In the genomic region with DNA sequence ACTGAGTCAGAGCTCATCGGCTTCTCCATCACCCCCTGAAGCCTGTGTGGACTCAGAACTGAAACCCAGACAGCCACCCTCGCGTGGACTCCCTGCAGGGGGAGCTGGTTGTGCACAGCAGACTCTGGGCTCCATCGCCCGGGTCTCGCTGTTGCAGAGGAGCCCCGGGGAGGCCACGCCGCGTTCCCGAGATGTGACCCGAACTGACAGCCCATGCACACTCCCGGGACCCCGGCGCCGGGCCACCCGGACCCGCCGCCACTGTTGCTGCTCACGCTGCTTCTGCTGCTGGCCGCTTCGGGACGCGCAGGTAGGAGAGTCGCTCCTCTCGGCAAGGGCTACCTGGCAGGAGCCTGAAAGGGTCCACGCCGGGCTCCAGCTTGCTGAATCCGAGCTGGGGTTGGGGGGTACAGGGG, we compare ENCODE assay signal across 8 mouse cellular contexts. TPM values are rescaled to one million over a fixed set of nuclear protein-coding genes. Genes with fewer than 3 reads are reported as not detected.
DNase-seq lines count a peak whose midpoint lies in the region; ATAC-seq lines count a peak whose summit lies in the region.

A gene (plus strand): TSS at position 150 of the 416 bp plus-strand sequence.

- H3K4me1 ChIP-seq in embryonic facial prominence, embryonic 11.5 days (ENCODE audit: control insufficient read depth, insufficient read depth, low read length) = no peaks in the 10 kb centered on the region
- H3K4me1 ChIP-seq in kidney, embryonic 15.5 days = peaks cover 8% of the 10 kb centered on the region
- H3K4me1 ChIP-seq in liver, embryonic 11.5 days (replicated peaks; ENCODE audit: control insufficient read depth, insufficient read depth, low read length) = peaks cover 3% of the 10 kb centered on the region; the same call in 1 of the 2 replicates

- no peak; the same call in 1 of the 2 replicates for ATAC-seq in embryonic facial prominence, embryonic 11.5 days (replicated peaks; ENCODE audit: insufficient number of reproducible peaks, low FRiP score, low TSS enrichment, low read depth)
- peak; percentile 81 for ATAC-seq in kidney, embryonic 15.5 days (replicated peaks; ENCODE audit: low FRiP score)
- peak; percentile 48; the same call in 1 of the 2 replicates for ATAC-seq in liver, embryonic 11.5 days (replicated peaks; ENCODE audit: low FRiP score)

- H3K36me3 ChIP-seq in embryonic facial prominence, embryonic 11.5 days (replicated peaks; ENCODE audit: control insufficient read depth, insufficient read depth, low read depth, low read length) = no peaks in the 10 kb centered on the region
- no peaks in the 10 kb centered on the region for H3K36me3 ChIP-seq in kidney, embryonic 15.5 days
- H3K36me3 ChIP-seq in liver, embryonic 11.5 days (ENCODE audit: control insufficient read depth, insufficient read depth, low read length) = no peaks in the 10 kb centered on the region

- no peak within 1 kb of the TSS for H3K27ac ChIP-seq in embryonic facial prominence, embryonic 11.5 days (replicated peaks; ENCODE audit: low read depth, low read length)
- no peak within 1 kb of the TSS for H3K27ac ChIP-seq in kidney, embryonic 15.5 days
- no peak within 1 kb of the TSS for H3K27ac ChIP-seq in liver, embryonic 11.5 days (ENCODE audit: low read depth, low read length)

- H3K27me3 ChIP-seq in embryonic facial prominence, embryonic 11.5 days (ENCODE audit: control insufficient read depth, insufficient read depth, low read length) = no peaks in the 10 kb centered on the region
- H3K27me3 ChIP-seq in kidney, embryonic 15.5 days = peaks cover 27% of the 10 kb centered on the region
- no peaks in the 10 kb centered on the region; the same call in 1 of the 2 replicates for H3K27me3 ChIP-seq in liver, embryonic 11.5 days (replicated peaks; ENCODE audit: control insufficient read depth, insufficient read depth, low read length)

- no peaks in the 10 kb centered on the region for H3K9me3 ChIP-seq in embryonic facial prominence, embryonic 11.5 days (replicated peaks; ENCODE audit: control insufficient read depth, low read length)
- no peaks in the 10 kb centered on the region for H3K9me3 ChIP-seq in kidney, embryonic 15.5 days (replicated peaks)
- H3K9me3 ChIP-seq in liver, embryonic 11.5 days (ENCODE audit: control insufficient read depth, low read length) = no peaks in the 10 kb centered on the region

- H3K9ac ChIP-seq in embryonic facial prominence, embryonic 11.5 days (replicated peaks; ENCODE audit: low read length) = peak within 1 kb of the TSS; percentile 13
- H3K9ac ChIP-seq in kidney, embryonic 15.5 days = peak within 1 kb of the TSS; percentile 40
- peak within 1 kb of the TSS; percentile 17; the same call in 1 of the 2 replicates for H3K9ac ChIP-seq in liver, embryonic 11.5 days (ENCODE audit: low read depth, low read length)

- H3K4me3 ChIP-seq in embryonic facial prominence, embryonic 11.5 days (ENCODE audit: low read depth, low read length) = peak within 1 kb of the TSS; percentile 35
- peak within 1 kb of the TSS; percentile 51 for H3K4me3 ChIP-seq in kidney, embryonic 15.5 days (replicated peaks)
- peak within 1 kb of the TSS; percentile 53 for H3K4me3 ChIP-seq in liver, embryonic 11.5 days (ENCODE audit: low read depth, low read length)

- H3K4me2 ChIP-seq in embryonic facial prominence, embryonic 11.5 days (ENCODE audit: low read depth, low read length) = peak within 1 kb of the TSS; percentile 62
- H3K4me2 ChIP-seq in kidney, embryonic 15.5 days = peak within 1 kb of the TSS; percentile 96
- peak within 1 kb of the TSS; percentile 94 for H3K4me2 ChIP-seq in liver, embryonic 11.5 days

- peak; percentile 33 for DNase-seq in urinary bladder, adult 2 months (ENCODE audit: low spot score)
- DNase-seq in urinary bladder, postnatal 10 days (ENCODE audit: low spot score) = no peak
- peak; percentile 66 for DNase-seq in embryonic facial prominence, embryonic 11.5 days (ENCODE audit: low spot score)
- peak; percentile 19 for DNase-seq in heart, adult 8-10 months (ENCODE audit: low spot score)
- DNase-seq in liver, embryonic 11.5 days (ENCODE audit: low spot score) = no peak
- peak; percentile 70 for DNase-seq in naive thymus-derived CD4-positive, alpha-beta T cell, adult 2 months (ENCODE audit: low read depth)
- DNase-seq in testis, postnatal 14 days (ENCODE audit: low spot score) = peak; percentile 17

- WGBS in embryonic facial prominence, embryonic 11.5 days = 1% methylated on average over 29 of the region's 29 CpGs
- WGBS in kidney, embryonic 15.5 days = 1% methylated on average over 29 of the region's 29 CpGs
- 2% methylated on average over 29 of the region's 29 CpGs for WGBS in liver, embryonic 11.5 days

RNA-seq across cellular contexts. Expression of the gene that starts here (rescaled TPM):
- 0.14 and 0.18 TPM in 2 replicates for polyA plus RNA-seq in urinary bladder, adult 2 months (2012; rRNA removed)
- 0.10 TPM in 1 of 2 replicates, not detected in the other for polyA plus RNA-seq in embryonic facial prominence, embryonic 11.5 days (2014; fragmentation: Nextera tagmentation; extraction: Ambion mirVana)
- total RNA-seq in heart, adult 8-10 months (2022) = not detected
- polyA plus RNA-seq in kidney, embryonic 15.5 days (2015; fragmentation: Nextera tagmentation; extraction: Ambion mirVana) = 0.14 TPM in 1 of 2 replicates, not detected in the other
- polyA plus RNA-seq in liver, embryonic 11.5 days (2014; fragmentation: Nextera tagmentation; extraction: Ambion mirVana) = 0.52 and 0.66 TPM in 2 replicates

Comparison
In these comparisons a context has a peak if more than half of its experiments do, and no peak if none do; other contexts are left out.
1. Peak in DNase-seq in urinary bladder, adult 2 months; RNA of the gene not detected or under 1 TPM.
2. Peak in DNase-seq, H3K4me3 ChIP-seq, H3K9ac ChIP-seq and H3K4me2 ChIP-seq in embryonic facial prominence, embryonic 11.5 days; RNA of the gene not detected or under 1 TPM.
3. Peak in DNase-seq in heart, adult 8-10 months; RNA of the gene not detected or under 1 TPM.
4. Peak in ATAC-seq, H3K4me3 ChIP-seq, H3K9ac ChIP-seq and H3K4me2 ChIP-seq in kidney, embryonic 15.5 days; RNA of the gene not detected or under 1 TPM.
5. Peak in ATAC-seq, H3K4me3 ChIP-seq, H3K9ac ChIP-seq and H3K4me2 ChIP-seq in liver, embryonic 11.5 days; RNA of the gene not detected or under 1 TPM.
6. DNase-seq: peak in naive thymus-derived CD4-positive, alpha-beta T cell, adult 2 months (single experiment) and testis, postnatal 14 days (single experiment); none in urinary bladder, postnatal 10 days (single experiment) and liver, embryonic 11.5 days (single experiment).
7. Peak in every context shown above with its lines, with median percentiles within 50 percentile points of each other: H3K4me2 ChIP-seq, H3K4me3 ChIP-seq and H3K9ac ChIP-seq.